Mouse (Mus musculus) lung, adult 2 months (tissue): ENCODE data around the gene Gm45234. TPM values are rescaled to one million over a fixed set of nuclear protein-coding genes. Genes with fewer than 3 reads are reported as not detected.

ENCODE experiments used
- DNase-seq: peaks from one replicate; pipeline ENCODE4 v3.0.0; 2022
- H3K4me1 ChIP-seq: fragments of 200-500 bp; 2 replicates; pipeline ENCODE4 v1.6.1; 2011; ENCODE audit warnings: low read length; ENCODE audit not compliant: control insufficient read depth, insufficient read depth
- H3K4me3 ChIP-seq: fragments of 200-500 bp; replicated peaks from 2 replicates; pipeline ENCODE3; 2011; ENCODE audit warnings: low read depth, mild to moderate bottlenecking, control low read depth, low read length; ENCODE audit errors: extremely low read depth
- CTCF ChIP-seq: fragments of 200-500 bp; IDR thresholded peaks from 2 replicates; pipeline ENCODE4 v1.5.1; 2011; ENCODE audit warnings: mild to moderate bottlenecking, low read length, control low read depth; ENCODE audit not compliant: insufficient read depth
- POLR2A ChIP-seq: fragments of 200-500 bp; IDR thresholded peaks from 2 replicates; pipeline ENCODE4 v1.6.1; 2011; ENCODE audit warnings: low read depth, mild to moderate bottlenecking, control low read depth, low read length, borderline replicate concordance; ENCODE audit errors: extremely low read depth
- WGBS: fragments of 180-500 bp; shearing (Covaris S2); methylation state at CpG from one replicate; pipeline ENCODE4 v1.1.7; 2018; 5-methylcytosine and 5-hydroxymethylcytosine counted together
- polyA plus RNA-seq: library from polyadenylated mRNA; depleted of rRNA; stranded (reverse); fragments of >200 nt; gene quantifications from 2 replicates; pipeline ENCODE4 v1.2.3, GENCODE M21; 2012

Gene Gm45234
- polyA plus RNA-seq, 1 experiment = 0.08 TPM

DNA sequence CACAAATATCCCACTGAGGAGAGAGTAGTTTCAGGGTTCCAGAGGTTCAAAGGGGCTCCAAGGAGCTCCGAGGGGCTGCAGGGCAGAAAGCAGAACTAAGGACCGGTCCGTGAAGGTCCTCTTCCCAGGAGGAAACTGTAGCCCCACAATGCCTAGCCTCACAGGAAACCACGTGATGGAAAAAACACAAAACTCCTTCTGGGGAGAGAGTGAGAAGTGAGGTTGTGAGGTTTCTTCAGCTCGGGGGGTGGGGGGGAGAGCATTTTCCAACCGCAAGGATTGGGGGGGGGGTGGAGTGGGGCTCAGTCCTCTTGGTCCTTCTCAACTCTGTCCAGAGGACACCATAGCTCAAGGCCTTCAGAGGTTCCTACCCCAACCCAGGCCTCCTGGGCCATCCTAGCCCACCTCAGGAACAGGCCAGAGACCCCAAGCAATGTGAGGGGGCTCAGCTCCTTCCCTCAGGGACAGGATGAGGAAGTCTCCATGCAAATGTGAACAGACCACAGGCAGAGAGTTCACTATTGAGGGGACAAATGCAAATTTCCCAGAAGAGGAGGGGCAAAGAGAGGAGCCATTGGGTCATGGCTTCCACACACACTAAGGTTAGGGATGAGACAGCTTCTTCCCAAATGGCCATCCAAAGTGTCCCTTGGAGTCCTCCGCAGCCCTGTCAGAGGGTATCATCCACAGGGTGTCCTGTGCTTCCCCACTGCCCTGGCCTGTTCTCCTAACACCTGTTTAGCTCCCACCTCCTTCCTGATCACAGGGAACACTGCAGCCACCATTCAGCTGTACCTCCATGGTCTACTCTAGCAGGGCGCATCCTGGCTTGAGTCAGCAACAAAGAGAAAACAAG lies 25.7 kb downstream of the Gm45234 start:
- DNase-seq = no peak
- TF ChIP-seq POLR2A = no peak
- TF ChIP-seq CTCF = no peak
- WGBS = 65% methylated on average over 8 of the region's 8 CpGs
- Histone ChIP-seq H3K4me3 (peak overlapping the region; percentile 14), H3K4me1 (no peaks in the 10 kb centered on the region)

DNA sequence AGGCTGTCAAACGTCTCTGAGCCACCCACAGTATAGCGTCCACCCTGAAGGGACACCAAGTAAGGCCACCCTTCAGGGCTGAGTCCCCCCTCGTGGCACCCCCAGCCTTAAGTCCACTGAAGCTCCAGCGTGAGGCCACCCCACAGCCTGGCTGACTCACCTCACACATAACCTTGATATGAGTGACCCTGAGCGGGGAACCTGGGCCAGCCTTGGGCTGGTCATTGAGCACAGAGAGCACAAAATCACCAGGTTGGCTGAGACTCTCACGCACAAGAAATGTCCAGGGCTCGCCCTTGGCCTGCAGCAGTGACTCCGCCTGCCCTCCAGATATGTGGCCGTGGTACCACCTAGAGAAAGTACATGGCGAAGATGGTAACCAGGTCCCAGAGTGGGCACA lies 27.2 kb downstream of the Gm45234 start:
- TF ChIP-seq CTCF (no peak), POLR2A (no peak)
- 82% methylated on average over 10 of the region's 10 CpGs for WGBS
- Histone ChIP-seq H3K4me3 (no peak overlapping the region), H3K4me1 (no peaks in the 10 kb centered on the region)
- DNase-seq = no peak

DNA sequence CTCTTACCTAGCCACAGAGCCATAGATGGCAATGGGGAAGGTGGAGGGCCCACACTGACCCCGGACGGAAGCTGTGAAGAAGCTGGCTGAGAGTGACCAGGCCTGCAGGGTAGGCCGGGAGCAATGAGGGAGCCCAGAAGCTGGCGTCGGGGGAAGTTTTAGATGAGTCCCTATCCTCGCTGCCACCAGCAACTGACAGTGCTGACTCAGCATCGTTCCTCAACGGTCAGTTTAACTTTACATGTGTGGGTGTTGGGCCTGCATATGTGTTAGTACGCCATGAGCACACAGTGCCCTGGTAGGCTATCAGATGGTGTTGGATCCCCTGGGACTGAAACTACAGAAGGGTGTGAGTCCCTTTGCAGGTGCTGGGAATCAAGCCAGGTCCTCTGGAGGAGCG lies 31.3 kb downstream of the Gm45234 start:
- no peak for DNase-seq
- TF ChIP-seq POLR2A = no peak
- no peak for TF ChIP-seq CTCF
- 88% methylated on average over 10 of the region's 10 CpGs for WGBS
- no peaks in the 10 kb centered on the region for H3K4me1 ChIP-seq
- no peak overlapping the region for H3K4me3 ChIP-seq

DNA sequence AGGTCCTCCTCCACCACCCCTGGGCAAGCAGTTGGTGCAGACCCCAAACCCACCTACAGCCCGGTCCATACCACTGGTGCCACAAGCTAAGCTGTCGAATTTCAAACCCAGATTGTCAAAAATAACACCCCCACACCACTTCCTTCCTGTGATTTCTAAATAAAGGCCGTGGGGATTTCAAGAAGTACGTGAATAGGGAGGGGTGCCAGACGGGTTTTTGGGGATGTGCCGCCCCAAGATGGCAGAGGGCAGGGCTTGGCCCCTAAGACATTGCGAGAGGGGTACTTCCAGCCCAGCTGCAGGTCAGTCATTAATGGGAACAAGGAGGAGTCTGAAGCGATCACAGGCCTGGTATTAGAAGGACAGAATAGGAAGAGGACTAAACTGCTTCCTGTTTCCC lies 32.3 kb downstream of the Gm45234 start:
- no peak overlapping the region for H3K4me3 ChIP-seq
- WGBS = 49% methylated on average over 8 of the region's 8 CpGs
- no peak for DNase-seq

DNA sequence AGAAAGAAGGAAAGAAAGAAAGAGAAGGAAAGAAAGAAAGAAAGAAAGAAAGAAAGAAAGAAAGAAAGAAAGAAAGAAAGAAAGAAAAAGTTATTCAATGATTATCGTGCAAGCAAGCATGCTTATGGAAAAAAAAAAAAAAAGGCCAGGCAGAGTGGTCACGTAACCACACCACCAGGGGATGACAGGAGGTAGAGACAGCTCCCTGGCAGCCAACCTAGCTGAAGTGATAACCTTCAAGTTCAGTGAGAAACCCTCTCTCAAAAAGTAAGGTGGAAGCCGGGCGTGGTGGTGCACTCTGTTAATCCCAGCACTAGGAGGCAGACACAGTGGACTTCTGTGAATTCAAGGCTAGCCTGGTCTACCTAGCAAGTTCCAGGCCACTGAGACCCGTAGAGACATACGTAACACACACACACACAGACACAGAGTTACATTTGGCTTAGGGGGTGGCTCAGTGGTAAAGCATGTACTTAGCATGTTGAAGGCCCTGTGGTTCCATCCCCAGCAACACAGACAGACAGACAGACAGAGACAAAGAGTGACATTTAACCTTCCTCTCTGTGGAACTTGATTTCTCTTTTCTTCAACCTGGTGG lies 32.8 kb downstream of the Gm45234 start:
- TF ChIP-seq POLR2A = no peak
- no peak for TF ChIP-seq CTCF
- DNase-seq = no peak
- WGBS = 76% methylated on average over 6 of the region's 6 CpGs
- Histone ChIP-seq H3K4me3 (no peak overlapping the region), H3K4me1 (no peaks in the 10 kb centered on the region)

More for the DNA sequence above, 32.3 kb downstream of the Gm45234 start:
- TF ChIP-seq POLR2A (no peak), CTCF (no peak)
- no peaks in the 10 kb centered on the region for H3K4me1 ChIP-seq

DNA sequence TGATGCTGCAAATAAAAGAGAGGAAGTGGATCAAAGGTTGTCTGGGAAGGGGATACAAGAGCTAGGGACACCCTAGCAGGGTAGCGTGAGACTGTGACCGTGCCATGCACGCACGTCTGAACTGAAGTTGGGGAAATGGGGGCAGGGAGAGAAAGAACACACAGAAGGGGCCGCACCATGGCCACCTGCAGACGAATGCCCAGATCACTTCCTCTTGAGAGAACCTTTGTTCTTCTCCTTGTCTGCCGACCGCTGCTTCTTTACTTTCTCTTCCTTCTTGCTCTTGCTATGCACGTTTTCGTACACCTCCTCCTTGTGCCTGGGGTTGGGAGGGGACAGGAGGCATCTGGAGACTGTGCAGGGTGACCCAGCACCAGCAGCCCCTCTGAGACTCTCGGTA lies 34.9 kb downstream of the Gm45234 start:
- H3K4me3 ChIP-seq = no peak overlapping the region
- 46% methylated on average over 11 of the region's 11 CpGs for WGBS
- no peaks in the 10 kb centered on the region for H3K4me1 ChIP-seq
- TF ChIP-seq CTCF (no peak), POLR2A (no peak)
- DNase-seq = no peak

DNA sequence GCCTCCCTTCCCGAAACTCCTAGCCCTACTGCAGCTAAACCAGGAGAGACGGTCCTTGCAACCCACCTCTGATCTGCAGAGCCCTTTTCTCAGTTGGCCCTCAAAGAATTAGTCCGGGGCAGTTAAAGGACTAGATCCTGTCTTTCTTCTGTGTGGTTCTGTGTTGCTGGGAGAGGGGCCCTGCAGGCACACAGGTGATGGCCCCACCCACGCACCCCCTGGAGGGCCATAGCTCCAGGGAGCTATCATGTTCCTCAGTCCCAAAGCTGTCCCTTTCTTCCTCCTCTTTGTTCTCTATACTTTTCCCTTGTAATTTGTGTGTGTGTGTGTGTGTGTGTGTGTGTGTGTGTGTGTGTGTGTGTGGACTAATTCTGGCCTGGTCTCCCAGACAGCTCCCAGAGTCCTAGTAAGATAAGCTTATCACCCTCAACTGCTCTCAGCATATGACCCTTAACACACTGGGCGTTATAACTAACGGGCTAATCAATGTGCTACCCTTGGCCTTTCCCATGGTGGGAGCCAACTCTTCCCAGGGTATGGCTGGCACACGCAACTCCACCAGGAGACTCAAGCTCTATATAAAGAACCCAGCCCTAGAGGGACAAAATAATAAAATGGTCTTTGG lies 36.4 kb downstream of the Gm45234 start:
- peak overlapping the region; percentile 35 for H3K4me3 ChIP-seq
- DNase-seq = peak; percentile 30
- 64% methylated on average over 7 of the region's 7 CpGs for WGBS
- TF ChIP-seq CTCF (no peak), POLR2A (no peak)
- no peaks in the 10 kb centered on the region for H3K4me1 ChIP-seq

DNA sequence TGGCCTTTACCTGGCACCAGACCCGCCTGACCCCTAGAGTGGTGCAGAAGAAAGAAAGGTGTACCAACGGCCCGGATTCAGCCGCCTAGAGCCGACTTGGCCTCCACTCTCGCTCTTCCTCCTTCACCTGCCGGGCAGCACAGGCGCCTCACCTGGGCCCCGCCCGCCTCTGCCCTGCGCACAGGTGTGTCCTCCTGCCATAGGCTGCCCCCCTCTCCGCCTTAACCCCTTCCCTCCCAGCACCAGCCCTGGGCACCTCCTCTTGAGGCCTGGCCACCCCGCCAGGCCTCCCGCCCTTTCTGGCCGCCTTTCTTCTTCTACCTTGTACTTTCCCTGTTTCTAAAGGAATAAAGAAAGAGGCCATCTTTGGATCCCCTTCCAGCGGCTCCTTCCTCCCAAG lies 37.1 kb downstream of the Gm45234 start:
- TF ChIP-seq CTCF (no peak), POLR2A (peak; percentile 47; the same call in 1 of the 2 replicates)
- WGBS = 57% methylated on average over 15 of the region's 16 CpGs
- H3K4me1 ChIP-seq = peaks cover 2% of the 10 kb centered on the region; the same call in 1 of the 2 replicates
- peak; percentile 74 for DNase-seq
- H3K4me3 ChIP-seq = peak overlapping the region; percentile 66

DNA sequence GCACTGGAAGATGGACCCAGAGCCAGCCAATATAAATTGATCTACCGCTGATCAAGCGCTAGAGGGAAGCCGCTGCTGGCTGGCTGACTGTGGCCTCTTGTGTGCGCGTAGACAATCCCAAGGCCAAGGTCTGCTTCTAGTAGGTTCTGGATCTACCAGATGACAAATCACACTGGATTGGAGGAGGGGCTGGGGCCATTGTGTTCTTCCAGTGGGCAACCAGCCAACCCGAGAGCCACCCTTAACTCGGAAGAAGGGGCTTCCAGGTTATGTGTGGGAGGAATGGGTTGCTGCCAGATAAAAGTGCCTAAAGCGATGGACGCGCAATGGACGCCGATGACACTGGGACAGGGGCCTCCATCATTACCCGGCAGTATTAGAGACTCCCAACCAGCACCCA lies 37.9 kb downstream of the Gm45234 start:
- no peak for DNase-seq
- Histone ChIP-seq H3K4me3 (peak overlapping the region; percentile 66), H3K4me1 (peaks cover 6% of the 10 kb centered on the region)
- no peak for TF ChIP-seq POLR2A
- TF ChIP-seq CTCF = no peak
- 48% methylated on average over 13 of the region's 13 CpGs for WGBS

DNA sequence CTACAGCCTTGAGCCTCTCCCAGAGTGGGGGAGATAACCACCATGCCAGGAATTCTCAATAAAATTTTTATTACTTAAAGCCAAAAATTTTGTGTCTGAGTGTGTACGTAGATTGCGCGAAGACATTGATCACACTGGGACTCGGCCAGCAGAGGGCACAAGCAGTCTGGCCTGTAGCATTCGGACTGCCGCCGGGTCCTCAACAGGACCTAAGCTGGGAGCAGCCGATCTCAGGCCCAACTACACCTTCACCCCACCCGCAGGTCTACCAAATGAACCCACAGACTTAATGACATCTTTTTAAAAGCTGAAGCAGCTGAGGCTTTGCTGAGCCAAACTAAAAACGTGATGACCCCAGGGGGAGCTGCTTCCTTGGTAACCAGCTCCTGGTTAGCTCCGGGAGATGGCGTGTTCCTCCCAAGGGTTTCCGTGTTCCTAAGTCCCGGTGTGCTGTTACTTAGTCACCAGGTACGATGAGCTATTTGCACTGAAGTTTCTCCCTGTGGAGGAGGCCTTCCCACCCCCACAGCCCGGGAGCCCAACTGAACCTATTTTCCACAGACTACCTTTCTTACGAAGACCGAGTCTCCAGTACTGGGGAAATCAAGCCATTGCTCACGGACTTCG lies 38.8 kb downstream of the Gm45234 start:
- DNase-seq = peak; percentile 54
- TF ChIP-seq POLR2A (no peak), CTCF (peak; percentile 75)
- Histone ChIP-seq H3K4me1 (peaks cover 9% of the 10 kb centered on the region), H3K4me3 (no peak overlapping the region)
- WGBS = 46% methylated on average over 20 of the region's 20 CpGs
